Mouse (Mus musculus) cerebellum, adult 9-11 months (tissue): ENCODE measurements around the gene Gm21887.
A peak's percentile ranks its signal among the peaks of the same experiment; 100 is the strongest.
"Not testable (repeated sequence)": the region's sequence is repeated elsewhere in the genome, so short reads cannot be mapped to it uniquely, and the experiment has no call there.

ENCODE experiments used
- DNase-seq: peaks from one replicate; pipeline ENCODE4 v3.0.0; 2022

The Gm21887 gene

GRCm38 (mm10) chrX:169998559-169999219 is 10.8 kb upstream of the Gm21887 start:
- not testable (repeated sequence) for DNase-seq

GRCm38 (mm10) chrX:169999226-169999883 is 10.1 kb upstream of the Gm21887 start:
- DNase-seq = peak; percentile 81

- DNase-seq = not testable (repeated sequence)
Observed at GRCm38 (mm10) chrX:169999912-170000641, 9.4 kb upstream of the Gm21887 start.

- DNase-seq = peak; percentile 62
Observed at GRCm38 (mm10) chrX:170000642-170001387, 8.6 kb upstream of the Gm21887 start.

GRCm38 (mm10) chrX:170001388-170001695 is 8.1 kb upstream of the Gm21887 start:
- not testable (repeated sequence) for DNase-seq

GRCm38 (mm10) chrX:170002510-170003197 is 6.8 kb upstream of the Gm21887 start:
- DNase-seq = peak; percentile 90

- DNase-seq = not testable (repeated sequence)
Observed at GRCm38 (mm10) chrX:170003536-170003935, 5.9 kb upstream of the Gm21887 start.

GRCm38 (mm10) chrX:170004236-170004635 is 5.2 kb upstream of the Gm21887 start:
- not testable (repeated sequence) for DNase-seq

GRCm38 (mm10) chrX:170004793-170005192 is 4.7 kb upstream of the Gm21887 start:
- not testable (repeated sequence) for DNase-seq

GRCm38 (mm10) chrX:170005194-170005593 is 4.3 kb upstream of the Gm21887 start:
- peak; percentile 87 for DNase-seq

- not testable (repeated sequence) for DNase-seq
Observed at GRCm38 (mm10) chrX:170005695-170006297, 3.7 kb upstream of the Gm21887 start.

GRCm38 (mm10) chrX:170006694-170007247 is 2.7 kb upstream of the Gm21887 start:
- not testable (repeated sequence) for DNase-seq

GRCm38 (mm10) chrX:170007375-170008178 is 1.9 kb upstream of the Gm21887 start:
- DNase-seq = peak; percentile 65

GRCm38 (mm10) chrX:170008179-170008467 is 1.3 kb upstream of the Gm21887 start:
- not testable (repeated sequence) for DNase-seq

- peak; percentile 90 for DNase-seq
Observed at GRCm38 (mm10) chrX:170008584-170008983, 875 bp upstream of the Gm21887 start.

GRCm38 (mm10) chrX:170009801-170010221 is 352 bp downstream of the Gm21887 start:
- peak; percentile 100 for DNase-seq

GRCm38 (mm10) chrX:170010581-170011528 is 1.4 kb downstream of the Gm21887 start:
- DNase-seq = peak; percentile 91

- DNase-seq = peak; percentile 64
Observed at GRCm38 (mm10) chrX:170011529-170011879, 2.0 kb downstream of the Gm21887 start.

GRCm38 (mm10) chrX:170013421-170013820 is 4.0 kb downstream of the Gm21887 start:
- not testable (repeated sequence) for DNase-seq

GRCm38 (mm10) chrX:170014038-170014437 is 4.6 kb downstream of the Gm21887 start:
- not testable (repeated sequence) for DNase-seq
